Mouse (Mus musculus) cortical plate, adult 2 months (tissue): ENCODE measurements around the gene Smpd1. TPM values are rescaled to one million over a fixed set of nuclear protein-coding genes. Genes with fewer than 3 reads are reported as not detected.

Experiments used
- H3K27ac ChIP-seq: fragments of 200-500 bp; 2 replicates; pipeline ENCODE4 v1.5.1; 2012; ENCODE audit warnings: low read length, control low read depth, inconsistent platforms; ENCODE audit not compliant: insufficient read depth
- H3K4me1 ChIP-seq: fragments of 200-500 bp; 2 replicates; pipeline ENCODE4 v1.6.1; 2011; ENCODE audit warnings: low read length; ENCODE audit not compliant: control insufficient read depth, insufficient read depth
- H3K4me3 ChIP-seq: fragments of 200-500 bp; 2 replicates; pipeline ENCODE4 v1.5.1; 2011; ENCODE audit warnings: mild to moderate bottlenecking, low read length, control low read depth; ENCODE audit not compliant: insufficient read depth
- CTCF ChIP-seq: fragments of 200-500 bp; IDR thresholded peaks from 2 replicates; pipeline ENCODE4 v1.5.1; 2011; ENCODE audit warnings: mild to moderate bottlenecking, control low read depth, low read length; ENCODE audit not compliant: insufficient read depth; ENCODE audit errors: extremely low read depth
- POLR2A ChIP-seq: fragments of 200-500 bp; IDR thresholded peaks from 2 replicates; pipeline ENCODE4 v1.6.1; 2011; ENCODE audit warnings: mild to moderate bottlenecking, low read length, control low read depth; ENCODE audit not compliant: insufficient read depth; ENCODE audit errors: extremely low read depth
- polyA plus RNA-seq: library from polyadenylated mRNA; depleted of rRNA; stranded (reverse); fragments of >200 nt; gene quantifications from 2 replicates; pipeline ENCODE4 v1.2.3, GENCODE M21; 2012

Smpd1 gene
- polyA plus RNA-seq, 1 experiment: 93.2 TPM

- H3K4me1 ChIP-seq: peaks cover 1% of the 10 kb centered on the region; the same call in 1 of the 2 replicates
- H3K27ac ChIP-seq: no peak overlapping the region
- no peak overlapping the region for H3K4me3 ChIP-seq
- no peak for TF ChIP-seq CTCF
Measured at GRCm38 (mm10) chr7:105524222-105524621, 29.9 kb upstream of the Smpd1 start.

GRCm38 (mm10) chr7:105527306-105527937 lies 26.7 kb upstream of the Smpd1 start:
- TF ChIP-seq POLR2A (no peak), CTCF (peak; percentile 71)
- H3K27ac ChIP-seq: no peak overlapping the region
- H3K4me3 ChIP-seq: no peak overlapping the region
- H3K4me1 ChIP-seq: no peaks in the 10 kb centered on the region

- no peak overlapping the region for H3K27ac ChIP-seq
- H3K4me3 ChIP-seq: no peak overlapping the region
- TF ChIP-seq CTCF: no peak
- TF ChIP-seq POLR2A: no peak
- H3K4me1 ChIP-seq: no peaks in the 10 kb centered on the region
Measured at GRCm38 (mm10) chr7:105528094-105528493, 26.1 kb upstream of the Smpd1 start.

- no peaks in the 10 kb centered on the region for H3K4me1 ChIP-seq
- TF ChIP-seq POLR2A: no peak
- TF ChIP-seq CTCF: no peak
- H3K4me3 ChIP-seq: no peak overlapping the region
- no peak overlapping the region for H3K27ac ChIP-seq
Measured at GRCm38 (mm10) chr7:105534162-105534561, 20.0 kb upstream of the Smpd1 start.

- Histone ChIP-seq H3K4me1 (no peaks in the 10 kb centered on the region), H3K27ac (no peak overlapping the region), H3K4me3 (no peak overlapping the region)
- TF ChIP-seq POLR2A (no peak), CTCF (no peak)
Measured at GRCm38 (mm10) chr7:105545986-105546385, 8.2 kb upstream of the Smpd1 start.

GRCm38 (mm10) chr7:105547970-105548369 lies 6.2 kb upstream of the Smpd1 start:
- H3K4me1 ChIP-seq: no peaks in the 10 kb centered on the region
- H3K4me3 ChIP-seq: no peak overlapping the region
- TF ChIP-seq CTCF (no peak), POLR2A (no peak)

GRCm38 (mm10) chr7:105549035-105549434 lies 5.1 kb upstream of the Smpd1 start:
- no peak overlapping the region for H3K4me3 ChIP-seq
- no peak overlapping the region for H3K27ac ChIP-seq
- H3K4me1 ChIP-seq: no peaks in the 10 kb centered on the region
- TF ChIP-seq CTCF: peak; percentile 57; the same call in 1 of the 2 replicates
- TF ChIP-seq POLR2A: no peak

More at GRCm38 (mm10) chr7:105547970-105548369, 6.2 kb upstream of the Smpd1 start:
- H3K27ac ChIP-seq: no peak overlapping the region

- peaks cover 12% of the 10 kb centered on the region for H3K4me1 ChIP-seq
- peak overlapping the region; percentile 64 for H3K4me3 ChIP-seq
- no peak for TF ChIP-seq CTCF
- no peak for TF ChIP-seq POLR2A
- no peak overlapping the region for H3K27ac ChIP-seq
Measured at GRCm38 (mm10) chr7:105553456-105554211, 526 bp upstream of the Smpd1 start.

GRCm38 (mm10) chr7:105555571-105555970 lies 1.4 kb downstream of the Smpd1 start:
- Histone ChIP-seq H3K4me3 (peak overlapping the region; percentile 64), H3K4me1 (peaks cover 15% of the 10 kb centered on the region), H3K27ac (no peak overlapping the region)
- no peak for TF ChIP-seq CTCF
- no peak for TF ChIP-seq POLR2A

GRCm38 (mm10) chr7:105556406-105556805 lies 2.2 kb downstream of the Smpd1 start:
- Histone ChIP-seq H3K27ac (no peak overlapping the region), H3K4me3 (peak overlapping the region; percentile 19), H3K4me1 (peaks cover 15% of the 10 kb centered on the region)
- no peak for TF ChIP-seq CTCF
- TF ChIP-seq POLR2A: no peak
